Mouse (Mus musculus): ENCODE data around the gene Brd7.

Brd7 gene

DNA sequence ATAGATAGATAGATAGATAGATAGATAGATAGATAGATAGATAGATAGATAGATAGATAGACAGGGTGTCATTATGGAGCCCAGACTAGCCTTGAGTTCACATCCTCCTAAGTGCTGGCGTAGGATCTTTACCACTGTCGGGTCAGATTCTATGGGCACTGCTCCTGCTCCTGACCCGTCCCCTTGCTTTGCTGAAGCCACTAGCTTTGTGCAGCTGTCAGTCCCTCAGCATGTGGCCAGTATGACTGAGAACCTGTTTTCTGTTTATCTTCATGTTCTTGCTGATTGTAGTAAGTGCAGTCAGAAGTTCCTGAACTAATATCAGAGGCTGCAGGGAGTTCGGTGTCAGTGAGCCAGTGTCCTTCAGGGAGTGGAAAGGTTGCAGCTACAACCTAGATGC lies 54.3 kb downstream of the Brd7 start:
- no peak for DNase-seq

DNA sequence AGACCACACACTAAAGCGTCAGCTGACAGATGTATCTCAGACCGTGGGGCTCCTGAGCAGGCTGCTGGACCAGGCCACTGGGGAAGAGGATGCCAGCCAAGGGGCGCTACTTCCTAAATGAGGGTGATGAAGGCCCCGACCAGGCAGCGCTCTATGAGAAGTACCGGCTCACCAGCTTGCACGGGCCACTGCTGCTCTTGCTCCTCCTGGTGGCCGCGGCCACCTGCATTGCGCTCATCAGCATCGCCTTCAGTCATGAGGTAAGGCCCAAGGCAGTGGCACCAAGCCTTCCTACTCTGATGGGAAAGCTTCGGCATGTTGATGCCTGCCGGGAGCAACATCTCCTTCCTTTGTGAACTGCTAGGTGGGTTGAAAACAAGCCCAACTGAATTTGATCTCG lies 55.5 kb downstream of the Brd7 start:
- DNase-seq, result no peak

DNA sequence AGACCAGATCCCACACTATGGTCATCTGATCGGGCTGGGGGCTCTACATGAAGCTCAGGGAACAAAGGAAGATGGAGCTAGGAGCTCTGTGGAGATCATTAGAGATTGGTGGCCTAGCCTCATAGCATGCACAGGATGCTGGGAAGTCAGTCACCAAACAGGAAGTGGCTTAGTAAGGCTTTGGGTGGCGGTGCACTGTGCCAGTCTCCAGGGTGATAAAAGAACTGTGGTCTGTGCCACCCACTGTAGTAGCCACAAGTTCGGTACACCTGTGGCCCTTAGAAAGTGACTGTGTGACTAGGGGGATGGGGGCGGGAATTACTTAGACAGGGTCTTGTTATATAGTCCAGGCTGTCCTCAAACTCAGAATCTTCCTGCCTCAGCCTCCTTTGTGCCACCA lies 56.2 kb downstream of the Brd7 start:
- DNase-seq, result no peak

DNA sequence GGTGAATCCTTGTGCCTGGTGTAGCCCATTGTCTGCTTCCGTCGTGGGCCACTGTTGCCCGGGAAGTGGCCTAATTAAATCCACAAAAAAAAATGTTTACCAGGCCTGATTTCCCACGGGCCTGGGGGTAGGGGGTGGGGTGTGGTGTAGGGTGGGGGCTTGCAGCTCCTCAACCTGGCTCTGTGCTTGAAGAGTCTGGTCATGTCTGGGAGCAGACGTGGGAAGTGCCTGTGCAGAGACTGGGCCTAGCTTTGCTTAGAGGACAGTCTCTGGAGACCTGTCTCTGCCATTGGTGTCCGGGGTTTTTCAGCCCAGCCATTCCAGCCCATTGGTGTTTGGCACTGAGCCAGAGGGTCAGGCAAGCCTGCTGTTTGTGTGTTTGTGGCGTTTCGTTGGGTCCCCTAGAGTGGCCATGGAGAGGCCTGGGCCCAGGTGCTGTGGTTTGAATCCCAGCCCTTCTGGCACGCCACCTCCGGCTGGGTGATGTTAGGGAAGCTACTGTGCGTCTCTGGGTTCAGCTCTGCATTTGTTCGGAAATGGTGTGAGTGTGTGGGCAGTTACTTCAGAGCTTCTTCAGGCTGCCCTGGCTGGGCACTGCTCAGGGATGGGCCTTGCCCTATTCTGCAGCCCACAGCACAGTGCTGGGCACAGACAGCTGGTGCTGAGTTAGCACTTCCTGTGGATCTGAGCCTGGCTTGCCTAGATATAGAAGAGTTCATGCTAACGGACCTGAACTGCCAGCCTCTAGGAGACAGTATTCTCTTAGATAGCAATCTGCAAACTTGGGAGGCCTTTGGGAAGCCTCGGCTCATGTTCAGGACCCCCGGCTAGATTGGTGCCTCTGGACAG lies 60.2 kb downstream of the Brd7 start:
- no peak for DNase-seq

DNA sequence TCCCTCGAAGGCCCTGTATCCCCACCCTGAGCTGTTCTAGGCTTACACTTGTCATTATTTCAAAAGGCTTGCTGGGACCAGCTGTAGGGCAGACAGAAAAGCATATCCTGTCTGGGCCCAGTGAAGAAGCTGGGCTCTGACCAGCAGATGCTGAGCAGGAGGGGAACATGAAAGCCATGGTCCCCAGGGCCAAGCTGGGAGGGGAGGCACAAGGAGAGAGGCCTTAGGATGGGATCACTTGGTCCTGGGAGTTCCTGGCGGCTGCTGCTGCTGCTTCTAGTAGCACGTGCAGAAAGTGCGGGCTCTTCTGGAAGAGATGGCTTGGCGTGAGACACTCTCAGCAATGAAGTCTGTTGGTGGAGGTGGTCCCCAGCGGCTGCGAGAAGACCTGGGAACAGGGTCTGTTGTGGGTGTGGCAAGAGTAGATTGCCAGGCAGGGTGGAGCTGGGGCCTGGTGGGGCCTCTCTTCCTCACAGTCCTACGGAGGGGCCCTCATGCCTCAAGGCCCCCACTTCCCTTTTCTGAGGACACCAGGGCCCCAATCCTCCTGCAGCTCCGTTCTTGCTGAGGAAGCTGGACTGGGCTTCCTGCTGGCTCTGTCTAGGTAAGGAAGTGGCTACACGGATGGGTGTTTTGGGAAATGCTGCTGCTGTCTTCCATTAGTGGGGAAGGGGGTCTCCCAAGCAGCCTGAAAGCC lies 61.9 kb downstream of the Brd7 start:
- DNase-seq, result peak; percentile 62

DNA sequence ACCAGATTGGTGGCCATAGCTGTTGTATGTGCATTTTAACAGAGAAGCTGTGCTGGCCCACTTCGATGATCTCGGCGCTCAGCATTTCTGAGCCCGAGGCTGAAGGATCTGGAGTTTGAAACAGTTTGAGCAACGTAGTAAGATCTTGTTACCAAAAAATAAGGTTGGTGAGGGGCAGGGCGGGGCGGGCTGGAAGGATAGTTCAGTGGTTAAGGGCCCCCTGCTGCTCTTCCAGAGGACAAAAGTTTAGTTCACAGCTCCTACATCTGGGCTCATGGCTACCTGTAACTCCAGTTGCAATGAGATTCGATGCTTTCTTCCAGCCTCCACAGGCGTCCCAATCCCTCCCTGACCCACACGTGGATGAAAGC lies 63.3 kb downstream of the Brd7 start:
- DNase-seq, result no peak

DNA sequence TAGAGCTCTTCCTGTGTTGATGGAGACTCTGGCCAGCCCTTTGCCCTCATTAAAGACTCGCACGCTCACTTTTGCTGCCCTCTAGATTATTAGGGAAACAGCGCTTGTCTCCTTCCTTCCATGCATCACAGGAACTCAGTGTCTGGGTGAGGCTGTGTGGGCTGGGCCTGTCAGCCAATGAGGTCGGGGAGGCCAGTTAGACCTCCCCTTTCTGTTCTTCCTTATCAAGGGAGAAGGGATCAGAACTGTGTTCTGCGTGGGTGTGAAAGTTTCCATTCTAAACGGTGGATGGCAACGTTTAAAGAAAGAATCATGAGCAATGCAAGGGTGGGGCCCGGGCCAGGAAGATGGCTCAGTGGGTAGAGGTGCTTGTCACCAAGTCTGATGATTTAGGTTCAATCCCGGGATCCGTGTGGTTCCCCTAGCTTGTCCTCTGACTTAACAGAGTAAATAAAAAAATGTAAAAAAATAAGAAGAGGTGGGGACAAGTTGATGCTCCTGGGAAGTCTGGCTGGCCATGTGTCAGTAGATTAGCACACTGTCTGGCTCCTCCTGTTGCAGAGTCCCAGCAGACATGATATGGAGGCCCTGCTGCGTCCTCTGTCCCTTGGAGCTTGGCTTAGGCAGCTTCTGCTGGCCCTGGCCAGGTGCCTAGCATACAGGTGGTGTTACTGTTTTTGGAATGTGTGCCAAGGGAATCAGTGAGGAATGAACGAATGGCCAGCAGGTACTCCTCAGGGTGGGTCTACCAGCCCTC lies 63.8 kb downstream of the Brd7 start:
- DNase-seq, result peak; percentile 62

DNA sequence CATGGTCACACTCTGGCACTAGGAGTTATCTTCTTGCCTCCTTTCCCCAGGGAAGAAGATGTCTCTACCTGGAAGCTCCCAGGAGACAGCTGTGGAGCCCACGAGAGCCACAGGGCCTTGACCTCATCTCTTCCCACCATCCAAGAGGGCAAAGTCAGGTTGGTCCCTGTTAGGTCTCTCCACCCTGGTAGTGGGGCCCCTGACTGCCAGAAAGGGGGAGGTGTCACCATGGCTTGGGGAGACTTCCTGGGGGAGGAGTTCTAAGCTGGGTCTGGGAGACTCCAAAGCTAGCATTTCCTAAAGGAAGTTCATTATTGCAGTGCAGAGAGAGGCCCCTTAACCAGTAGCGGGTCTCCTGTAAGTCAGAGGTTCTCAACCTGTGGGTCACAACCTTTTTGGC lies 67.0 kb downstream of the Brd7 start:
- DNase-seq, result no peak

DNA sequence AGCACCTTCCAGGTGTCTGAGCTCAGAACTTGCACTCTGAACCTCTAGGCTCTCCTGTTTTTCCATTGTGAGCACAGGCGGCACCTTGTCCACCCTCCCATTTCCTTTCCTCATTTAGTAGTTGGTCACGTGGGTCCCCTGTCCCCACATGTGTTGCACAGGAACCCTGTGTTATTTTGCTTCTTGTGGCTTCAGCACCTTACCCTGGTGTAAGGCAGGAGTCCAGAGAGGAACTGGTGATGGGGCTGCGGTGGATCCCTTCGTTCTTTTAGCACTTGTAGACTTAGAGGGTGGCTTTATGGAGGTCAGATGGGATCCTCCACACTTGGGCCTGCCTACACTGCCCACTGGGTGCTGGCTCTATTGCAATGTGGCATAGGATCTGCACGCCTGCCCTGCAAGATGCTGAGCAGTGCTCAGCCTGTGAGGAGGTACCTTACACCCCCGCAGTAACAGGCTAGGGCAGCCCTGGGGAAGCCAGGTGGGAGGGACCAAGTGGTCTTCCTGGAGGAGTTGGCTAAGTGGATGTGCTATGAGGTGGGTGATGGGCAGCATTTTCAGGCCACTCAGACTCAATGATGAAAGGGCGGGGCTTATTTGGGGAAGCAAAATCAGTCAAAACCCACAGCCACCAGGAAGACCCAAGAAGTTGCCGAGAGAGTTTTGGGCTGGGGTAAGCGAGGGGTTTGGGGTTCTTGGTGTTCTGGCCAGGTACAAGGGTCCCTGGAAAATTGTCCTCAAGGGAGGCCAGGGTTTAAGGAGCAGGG lies 68.2 kb downstream of the Brd7 start:
- DNase-seq, result peak; percentile 48

DNA sequence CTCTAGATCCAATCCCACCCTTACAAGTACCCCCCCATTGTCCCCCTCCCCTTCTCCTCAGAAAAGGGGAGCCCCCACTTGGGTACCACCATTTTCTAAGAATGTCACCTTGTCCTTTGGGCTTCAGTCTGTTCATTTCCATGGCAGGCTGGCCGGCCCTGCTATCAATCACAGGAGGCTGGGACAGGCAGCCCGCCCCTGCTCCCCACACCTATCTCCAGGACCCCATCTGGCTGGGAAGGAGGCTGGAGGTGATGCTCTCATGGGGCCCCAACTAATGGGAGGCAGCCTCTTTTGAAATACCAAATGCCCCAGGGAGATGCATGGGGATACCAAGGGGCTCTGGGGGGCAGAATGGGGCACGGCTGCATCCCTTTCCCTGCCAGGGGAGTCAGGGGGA lies 69.1 kb downstream of the Brd7 start:
- DNase-seq, result no peak

DNA sequence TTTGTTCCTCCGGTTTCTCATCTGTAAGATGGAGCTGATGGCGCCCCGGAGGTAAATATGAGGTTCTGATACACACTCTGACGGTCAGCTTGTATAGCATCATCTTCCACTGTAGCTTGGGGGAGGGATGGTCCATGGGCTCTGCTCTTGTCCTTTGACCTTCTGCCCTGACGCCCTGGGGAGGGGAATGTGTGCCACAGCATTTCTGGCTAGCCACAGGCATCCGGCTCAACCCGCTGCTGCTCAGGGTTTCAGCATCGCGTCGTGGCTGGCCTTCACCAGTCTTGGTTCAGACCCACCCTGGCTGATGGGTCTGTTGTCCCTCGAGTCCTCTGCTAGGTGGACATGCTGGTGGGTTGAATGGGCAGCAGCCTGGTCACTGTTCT lies 70.7 kb downstream of the Brd7 start:
- DNase-seq, result no peak

DNA sequence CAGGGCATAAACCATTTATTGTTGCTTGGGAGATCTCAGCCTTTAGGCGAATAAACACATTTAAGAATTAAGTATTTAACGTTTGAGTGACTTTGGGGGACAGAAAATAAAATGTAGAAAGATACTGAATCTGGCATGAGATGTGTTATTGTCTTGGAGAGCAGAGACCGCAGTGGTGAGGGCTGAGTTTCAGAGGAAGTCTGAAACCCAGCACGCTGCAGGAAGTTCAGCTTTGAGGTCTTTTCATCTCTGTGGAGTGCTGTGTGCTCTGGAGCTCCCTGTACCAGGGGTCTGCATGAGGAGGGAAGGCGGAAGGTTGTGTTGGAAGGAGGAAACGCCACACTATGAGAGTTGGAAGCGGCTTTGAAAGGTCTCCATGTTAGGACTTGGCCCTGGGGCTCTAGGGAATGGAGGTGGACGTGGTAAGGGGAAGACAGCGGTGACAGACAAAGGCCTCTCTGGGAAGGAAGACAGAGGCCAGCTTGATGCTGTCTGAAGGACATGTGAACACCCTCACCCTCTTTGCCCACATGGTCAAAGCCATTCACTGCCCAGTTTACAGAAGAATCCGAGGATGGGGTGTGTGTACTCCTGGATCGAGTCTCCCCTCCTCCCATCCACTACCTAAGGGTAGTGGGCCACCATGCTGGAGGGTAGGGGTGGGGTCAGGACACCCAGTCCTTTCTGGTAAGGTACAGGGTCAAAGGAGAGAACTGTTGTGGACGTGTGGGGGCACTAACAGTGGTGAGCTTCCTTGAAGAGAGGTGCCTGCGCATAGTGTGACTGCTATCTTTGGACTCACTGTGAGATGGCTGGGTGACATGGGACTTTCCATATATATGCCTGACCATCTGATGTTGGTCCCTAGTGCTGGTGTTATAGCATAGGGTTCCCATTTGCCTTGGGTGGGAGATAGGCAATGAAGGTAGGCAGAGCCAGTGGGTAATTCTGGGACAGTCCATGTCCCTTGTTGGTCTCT lies 71.4 kb downstream of the Brd7 start:
- DNase-seq, result no peak

DNA sequence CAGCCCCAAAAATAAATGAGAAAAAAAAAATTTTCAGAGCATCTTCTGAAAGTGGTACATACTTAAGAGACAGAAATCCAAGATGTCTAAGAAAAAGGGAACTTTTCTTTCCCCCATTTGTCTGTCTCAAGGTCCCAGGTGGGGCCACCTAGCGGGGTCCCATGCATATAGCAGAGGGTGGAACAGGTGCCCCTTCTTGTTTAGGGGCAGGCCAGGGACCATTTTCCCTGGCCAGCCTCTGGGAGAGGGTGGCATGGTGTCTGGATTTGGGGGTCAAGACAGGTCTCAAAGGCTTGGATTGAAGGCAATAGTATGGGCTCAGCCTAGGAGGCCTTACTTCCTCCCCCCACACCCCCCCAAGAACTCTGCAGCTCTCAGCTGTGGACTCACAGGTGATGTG lies 72.1 kb downstream of the Brd7 start:
- no peak for DNase-seq

DNA sequence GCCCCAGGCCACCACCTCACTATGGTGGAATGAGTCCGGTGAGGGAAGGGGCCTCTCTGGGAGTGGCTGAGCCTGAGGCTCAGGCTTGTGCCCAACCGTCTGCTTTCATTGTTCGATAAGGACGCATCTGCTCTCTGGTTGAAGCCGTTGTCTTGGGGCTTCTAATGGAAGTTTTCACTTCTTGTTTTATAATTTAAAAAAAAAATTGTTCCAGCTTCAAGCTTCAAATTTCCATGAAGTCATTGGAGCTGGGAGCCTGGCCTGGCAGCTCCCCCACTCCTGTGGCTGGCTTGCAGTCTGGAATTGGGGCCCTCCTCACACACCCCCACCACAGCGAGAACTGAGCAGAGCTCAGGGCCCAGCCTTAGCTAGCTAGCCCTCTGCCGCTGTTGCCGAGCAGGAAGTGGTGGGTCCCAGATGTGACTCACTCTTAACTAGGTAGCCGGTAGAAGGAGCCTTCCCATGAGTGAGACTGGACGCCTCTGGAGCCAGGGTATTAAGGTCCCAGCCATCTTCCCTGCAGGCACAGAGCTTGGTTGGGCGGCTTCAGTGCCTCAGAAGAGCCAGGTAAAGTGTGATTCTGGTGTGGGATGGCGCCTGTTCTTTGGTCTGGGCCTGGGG lies 73.3 kb downstream of the Brd7 start:
- no peak for DNase-seq

DNA sequence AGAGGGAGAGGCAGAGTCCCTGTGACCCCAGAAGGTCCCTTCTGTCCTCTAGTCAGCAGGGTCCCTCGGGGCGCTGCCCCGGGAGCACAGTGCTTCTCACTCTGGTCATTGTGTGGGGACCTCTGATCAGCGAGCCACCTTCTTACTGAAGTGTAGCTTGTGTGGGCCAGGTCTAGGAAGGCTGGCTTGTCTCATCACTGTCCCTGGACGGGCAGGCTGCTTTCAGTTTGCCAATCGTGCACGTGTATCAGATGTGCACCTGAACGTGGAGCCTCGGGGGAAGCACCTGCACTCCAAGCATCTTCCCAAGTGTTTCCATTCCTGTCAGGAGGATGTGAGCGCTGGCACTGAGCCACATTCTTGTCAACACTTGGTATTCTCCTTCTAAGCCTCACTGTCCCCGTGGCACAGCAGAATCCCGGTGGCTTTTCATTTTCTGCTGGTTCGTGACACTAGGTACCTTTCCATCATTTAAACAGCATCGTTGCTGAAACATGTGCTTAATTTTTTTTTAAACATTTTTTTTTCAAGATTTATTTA lies 75.5 kb downstream of the Brd7 start:
- DNase-seq, result no peak

DNA sequence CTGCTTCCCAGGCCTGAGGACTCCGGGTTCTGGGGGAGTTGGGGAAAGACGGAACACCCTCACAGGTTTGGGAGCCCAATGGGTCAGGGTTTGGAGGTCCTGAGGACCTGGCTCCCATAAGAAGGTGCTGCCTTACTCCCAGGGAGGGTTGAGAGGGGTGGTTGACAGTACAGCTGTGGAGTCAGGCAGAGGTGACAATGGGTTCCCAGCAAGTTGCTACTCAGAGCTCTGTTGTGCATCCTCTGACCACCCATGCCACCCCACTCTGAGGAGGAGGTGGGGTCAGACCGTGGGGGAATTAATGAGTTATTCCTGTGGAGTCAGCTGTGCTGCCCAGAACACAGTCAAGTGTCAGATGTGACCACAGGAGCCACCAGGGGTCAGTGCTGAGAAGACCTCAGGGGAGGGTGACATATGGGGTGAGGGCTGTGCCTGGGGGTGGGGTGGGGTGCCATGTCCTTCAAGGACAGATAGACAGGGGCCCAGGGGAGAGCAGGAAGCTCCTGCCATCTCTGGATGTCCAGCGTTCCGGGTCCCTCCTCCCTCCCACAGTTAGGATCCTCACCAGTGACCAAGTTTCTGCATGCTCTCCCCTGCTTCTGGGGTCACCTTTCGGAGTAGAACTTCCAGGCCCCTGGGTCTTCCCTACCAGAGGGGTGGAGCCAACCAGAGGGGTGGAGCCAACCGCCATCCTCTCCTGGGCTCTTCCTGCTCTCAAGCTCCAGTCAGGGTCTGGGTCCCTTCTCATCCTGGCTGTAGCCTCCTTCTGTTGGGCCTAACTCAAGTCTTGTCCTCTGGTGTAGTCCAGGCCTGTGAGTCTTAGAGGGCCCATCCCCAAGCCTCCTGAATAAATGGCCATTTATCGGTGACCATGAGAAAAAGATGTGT lies 76.3 kb downstream of the Brd7 start:
- no peak for DNase-seq

DNA sequence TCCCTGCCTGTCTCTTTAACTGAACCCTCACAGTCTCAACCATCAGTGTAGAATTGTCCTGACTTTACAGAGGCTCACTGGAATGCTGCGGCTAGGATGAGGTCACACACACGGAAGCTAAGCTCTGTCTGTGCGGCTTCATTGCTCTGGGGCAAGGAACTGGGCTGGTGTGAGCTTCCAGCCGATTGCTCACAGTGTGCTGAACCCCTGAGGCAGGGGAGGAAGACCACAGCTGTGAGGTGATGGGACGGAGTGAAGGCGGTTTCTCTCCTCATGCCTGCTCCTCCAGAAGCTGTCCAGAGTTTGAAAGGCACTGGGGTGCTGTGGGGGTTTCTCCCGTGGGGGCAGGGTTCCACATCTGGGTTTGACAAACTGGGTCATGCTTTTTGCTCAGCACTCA lies 77.3 kb downstream of the Brd7 start:
- DNase-seq, result no peak

DNA sequence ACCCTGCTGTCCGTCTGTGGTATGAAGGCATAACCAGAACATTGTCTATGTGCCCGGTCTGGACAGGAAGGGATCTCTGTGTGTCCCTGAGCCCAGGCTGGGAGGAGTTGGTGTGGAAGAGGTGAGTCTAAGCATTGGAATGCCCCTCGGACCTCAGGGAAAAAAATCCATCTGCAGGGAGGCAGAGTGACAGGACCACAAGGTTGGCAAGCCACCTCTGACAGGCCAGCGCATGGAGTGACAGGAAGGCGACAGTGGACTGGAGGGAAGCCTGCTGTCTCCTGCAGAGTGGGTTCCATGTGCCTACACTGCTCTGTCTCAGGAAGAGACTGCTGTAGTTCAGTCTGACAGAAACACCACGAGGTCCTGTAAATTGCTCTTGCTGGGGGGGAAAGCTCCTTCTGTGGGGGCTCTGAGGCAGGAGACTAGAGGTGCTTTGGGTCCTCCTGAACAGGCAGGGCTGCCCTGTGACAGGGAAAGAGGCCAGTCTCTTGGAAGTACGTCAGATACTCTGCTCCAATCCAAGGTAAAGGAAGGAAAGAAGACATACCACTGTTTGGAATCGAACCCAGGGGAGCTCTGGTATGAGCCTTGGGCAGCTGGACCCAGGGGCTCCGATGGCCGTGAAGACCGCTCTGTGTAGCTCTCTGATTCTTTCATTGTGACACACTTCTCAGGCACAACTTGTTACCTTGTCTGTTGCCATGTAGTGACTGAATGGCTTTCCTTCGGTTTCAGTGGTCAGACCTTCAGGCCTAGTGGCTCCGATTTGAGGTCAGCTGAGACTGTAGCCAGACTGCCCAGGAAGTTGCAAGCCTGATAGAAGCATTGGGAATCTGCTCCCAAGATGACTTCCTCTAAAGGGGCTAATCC lies 78.5 kb downstream of the Brd7 start:
- DNase-seq, result no peak

DNA sequence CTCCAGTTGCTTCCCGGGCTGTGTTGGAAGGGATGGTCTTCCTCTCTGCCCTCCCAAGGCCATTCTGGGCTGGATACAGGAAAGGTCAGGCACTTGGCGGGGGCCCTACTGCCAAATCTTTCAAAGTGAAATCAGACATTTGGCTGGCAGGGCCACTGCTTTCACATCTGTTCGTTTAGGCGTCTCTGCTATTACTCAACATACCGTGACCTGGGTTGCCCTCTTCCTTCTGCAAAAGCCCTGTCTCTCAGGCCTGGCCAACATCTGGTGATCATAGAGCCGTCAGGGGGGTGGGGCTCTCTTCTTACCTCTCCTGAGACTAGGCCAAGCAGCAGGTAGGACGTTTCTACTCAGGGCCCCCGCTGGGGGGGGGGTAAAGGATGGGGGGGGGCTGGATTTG lies 79.3 kb downstream of the Brd7 start:
- DNase-seq, result no peak

All from layer of hippocampus, adult 9-11 months (tissue).